Mouse (Mus musculus): Measurements from ENCODE around the gene Ptpra. TPM values are rescaled to one million over a fixed set of nuclear protein-coding genes. Genes with fewer than 3 reads are reported as not detected.

Ptpra gene
- total and polyA plus RNA-seq, 2 experiments from 2014 or later = 21.7 to 44.5 TPM

DNA sequence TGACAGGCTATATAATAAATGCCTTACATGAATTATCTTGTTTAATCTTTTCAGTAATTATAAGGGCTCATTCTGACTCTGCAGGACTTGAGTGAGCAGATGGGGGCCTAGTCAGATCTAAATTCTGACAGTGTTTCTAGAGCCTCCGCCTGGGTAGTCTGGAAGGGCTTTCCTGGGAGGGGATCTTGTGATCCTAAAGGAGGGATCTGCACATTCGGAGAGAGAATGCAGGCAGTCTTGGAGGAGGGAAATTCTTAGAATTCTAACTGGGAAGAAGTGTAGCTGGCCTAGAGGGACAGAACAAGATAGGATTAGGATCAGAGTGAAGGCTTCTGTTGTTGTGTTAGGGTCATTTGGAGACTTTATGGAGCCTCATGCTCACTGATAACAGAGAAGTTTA, 2.2 kb downstream of the Ptpra start:
- no peaks in the 10 kb centered on the region for H3K9me3 ChIP-seq (replicated peaks; ENCODE audit: control insufficient read depth, low read length)
- no peak overlapping the region for H3K4me3 ChIP-seq (ENCODE audit: low read depth, low read length)
- H3K4me2 ChIP-seq (ENCODE audit: low read depth, low read length) = no peak overlapping the region
- WGBS = 51% methylated on average over 2 of the region's 2 CpGs
- no peak overlapping the region for H3K27ac ChIP-seq (ENCODE audit: low read depth)
- no peak overlapping the region for H3K9ac ChIP-seq (replicated peaks; ENCODE audit: low read depth, low read length)
- H3K27me3 ChIP-seq (ENCODE audit: control insufficient read depth, insufficient read depth, low read length) = 0 out of 2 replicates have a peak, but pooled peaks cover 4% of the 10 kb centered on the region
- peaks cover 28% of the 10 kb centered on the region for H3K4me1 ChIP-seq (ENCODE audit: control insufficient read depth, insufficient read depth)
- ATAC-seq (ENCODE audit: insufficient read depth, low read depth) (no peak), DNase-seq (ENCODE audit: low spot score) (no peak)
- no peak for TF ChIP-seq EP300 (IDR thresholded peaks at IDR 0.05; ENCODE audit: low read depth)
- TF ChIP-seq CTCF (IDR thresholded peaks at IDR 0.05; ENCODE audit: low read depth) = no peak
- no peaks in the 10 kb centered on the region for H3K36me3 ChIP-seq (replicated peaks; ENCODE audit: control insufficient read depth, insufficient read depth, low read length)

DNA sequence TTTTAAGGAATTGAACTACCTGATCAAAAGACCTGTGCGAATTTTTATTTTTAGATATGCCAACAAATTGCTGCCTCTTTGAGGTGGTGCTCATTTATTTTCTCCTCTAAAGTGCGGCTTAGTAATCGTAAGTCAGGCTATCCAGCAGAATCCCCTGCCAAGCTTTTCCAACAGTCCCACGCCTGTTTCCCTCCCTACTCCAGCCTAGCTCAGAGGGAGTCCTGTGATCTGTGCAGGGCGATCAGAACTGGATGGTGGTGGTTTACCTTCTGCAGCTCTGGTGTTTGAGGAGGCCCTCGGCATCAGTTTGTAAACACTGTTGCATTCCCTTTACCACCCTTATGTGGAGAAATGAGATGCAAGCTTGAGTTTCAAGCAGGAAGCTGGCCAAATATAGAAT, 3.3 kb downstream of the Ptpra start:
- TF ChIP-seq CTCF (IDR thresholded peaks at IDR 0.05; ENCODE audit: low read depth) (no peak), EP300 (IDR thresholded peaks at IDR 0.05; ENCODE audit: low read depth) (no peak)
- H3K4me1 ChIP-seq (ENCODE audit: control insufficient read depth, insufficient read depth) = peaks cover 28% of the 10 kb centered on the region
- DNase-seq (ENCODE audit: low spot score) = no peak
- no peak overlapping the region for H3K27ac ChIP-seq (ENCODE audit: low read depth)
- H3K9me3 ChIP-seq (replicated peaks; ENCODE audit: control insufficient read depth, low read length) = no peaks in the 10 kb centered on the region
- no peak overlapping the region for H3K4me3 ChIP-seq (ENCODE audit: low read depth, low read length)
- no peak for ATAC-seq (ENCODE audit: insufficient read depth, low read depth)
- 47% methylated on average over 6 of the region's 6 CpGs for WGBS
- no peak overlapping the region for H3K9ac ChIP-seq (replicated peaks; ENCODE audit: low read depth, low read length)
- H3K27me3 ChIP-seq (ENCODE audit: control insufficient read depth, insufficient read depth, low read length) = 0 out of 2 replicates have a peak, but pooled peaks cover 4% of the 10 kb centered on the region
- no peaks in the 10 kb centered on the region for H3K36me3 ChIP-seq (replicated peaks; ENCODE audit: control insufficient read depth, insufficient read depth, low read length)
- peak overlapping the region; percentile 11; the same call in 1 of the 2 replicates for H3K4me2 ChIP-seq (ENCODE audit: low read depth, low read length)

- ATAC-seq (ENCODE audit: insufficient read depth, low read depth) = no peak
- 61% methylated on average over 6 of the region's 6 CpGs for WGBS
- H3K27me3 ChIP-seq (ENCODE audit: control insufficient read depth, insufficient read depth, low read length) = no peaks in the 10 kb centered on the region
Observed at GRCm38 (mm10) chr2:130454748-130455370, 4.8 kb downstream of the Ptpra start.

DNA sequence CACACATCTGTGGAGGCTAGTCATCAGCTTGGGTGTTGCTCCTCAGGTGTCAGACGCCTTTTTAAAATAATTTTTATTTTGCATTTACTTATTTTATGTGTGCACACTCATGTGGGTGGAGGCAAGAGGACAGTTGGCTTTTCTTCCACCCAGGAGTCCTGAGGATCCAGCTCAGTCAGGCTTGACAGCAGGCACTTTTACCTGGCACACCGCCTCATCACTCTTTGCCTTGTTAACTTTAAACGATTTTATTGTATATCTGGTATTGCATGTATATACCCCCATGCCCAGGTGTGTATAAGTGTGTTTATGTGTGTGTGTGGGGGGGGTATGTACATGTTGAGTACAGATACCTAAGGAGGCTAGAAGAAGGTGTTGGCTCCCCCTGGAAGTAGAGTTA, 7.8 kb downstream of the Ptpra start:
- TF ChIP-seq CTCF (IDR thresholded peaks at IDR 0.05; ENCODE audit: low read depth) (no peak), EP300 (IDR thresholded peaks at IDR 0.05; ENCODE audit: low read depth) (no peak)
- no peak overlapping the region for H3K4me2 ChIP-seq (ENCODE audit: low read depth, low read length)
- peaks cover 6% of the 10 kb centered on the region; the same call in 1 of the 2 replicates for H3K4me1 ChIP-seq (ENCODE audit: control insufficient read depth, insufficient read depth)
- 84% methylated on average over 3 of the region's 3 CpGs for WGBS
- no peaks in the 10 kb centered on the region for H3K27me3 ChIP-seq (ENCODE audit: control insufficient read depth, insufficient read depth, low read length)
- no peak overlapping the region for H3K9ac ChIP-seq (replicated peaks; ENCODE audit: low read depth, low read length)
- H3K36me3 ChIP-seq (replicated peaks; ENCODE audit: control insufficient read depth, insufficient read depth, low read length) = no peaks in the 10 kb centered on the region
- no peak for DNase-seq (ENCODE audit: low spot score)
- no peak for ATAC-seq (ENCODE audit: insufficient read depth, low read depth)
- no peak overlapping the region for H3K4me3 ChIP-seq (ENCODE audit: low read depth, low read length)
- no peaks in the 10 kb centered on the region for H3K9me3 ChIP-seq (replicated peaks; ENCODE audit: control insufficient read depth, low read length)
- no peak overlapping the region for H3K27ac ChIP-seq (ENCODE audit: low read depth)

More at GRCm38 (mm10) chr2:130454748-130455370, 4.8 kb downstream of the Ptpra start:
- no peaks in the 10 kb centered on the region for H3K36me3 ChIP-seq (replicated peaks; ENCODE audit: control insufficient read depth, insufficient read depth, low read length)
- H3K4me3 ChIP-seq (ENCODE audit: low read depth, low read length) = no peak overlapping the region
- H3K9ac ChIP-seq (replicated peaks; ENCODE audit: low read depth, low read length) = no peak overlapping the region
- no peak for DNase-seq (ENCODE audit: low spot score)
- no peak overlapping the region for H3K27ac ChIP-seq (ENCODE audit: low read depth)
- TF ChIP-seq CTCF (IDR thresholded peaks at IDR 0.05; ENCODE audit: low read depth) (no peak), EP300 (IDR thresholded peaks at IDR 0.05; ENCODE audit: low read depth) (no peak)
- no peak overlapping the region for H3K4me2 ChIP-seq (ENCODE audit: low read depth, low read length)
- H3K4me1 ChIP-seq (ENCODE audit: control insufficient read depth, insufficient read depth) = peaks cover 24% of the 10 kb centered on the region
- H3K9me3 ChIP-seq (replicated peaks; ENCODE audit: control insufficient read depth, low read length) = no peaks in the 10 kb centered on the region

DNA sequence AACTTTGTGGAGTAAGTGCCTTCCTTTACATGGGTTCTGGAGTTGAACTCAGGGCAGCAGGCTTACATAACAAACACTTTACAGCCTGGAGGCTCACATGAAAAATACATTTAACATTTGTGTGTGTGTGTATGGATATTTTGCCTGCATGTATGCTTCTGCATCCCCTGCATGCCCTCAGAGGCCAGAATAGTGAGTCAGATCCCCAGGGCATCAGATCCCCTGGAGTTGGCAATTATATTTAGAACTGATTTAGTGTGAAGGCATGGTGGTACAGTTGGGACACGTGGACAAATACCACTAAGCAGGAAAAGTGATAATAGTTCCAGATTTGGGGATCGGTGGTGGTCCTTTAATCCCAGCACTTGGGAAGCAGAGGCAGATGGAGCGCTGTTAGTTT, 9.5 kb downstream of the Ptpra start:
- Histone ChIP-seq H3K27ac (ENCODE audit: low read depth) (no peak overlapping the region), H3K9ac (replicated peaks; ENCODE audit: low read depth, low read length) (no peak overlapping the region), H3K4me2 (ENCODE audit: low read depth, low read length) (no peak overlapping the region), H3K9me3 (replicated peaks; ENCODE audit: control insufficient read depth, low read length) (no peaks in the 10 kb centered on the region), H3K4me1 (ENCODE audit: control insufficient read depth, insufficient read depth) (peaks cover 3% of the 10 kb centered on the region; the same call in 1 of the 2 replicates), H3K4me3 (ENCODE audit: low read depth, low read length) (no peak overlapping the region), H3K27me3 (ENCODE audit: control insufficient read depth, insufficient read depth, low read length) (no peaks in the 10 kb centered on the region), H3K36me3 (replicated peaks; ENCODE audit: control insufficient read depth, insufficient read depth, low read length) (0 out of 2 replicates have a peak, but pooled peaks cover 3% of the 10 kb centered on the region)
- ATAC-seq (ENCODE audit: insufficient read depth, low read depth) (no peak), DNase-seq (ENCODE audit: low spot score) (no peak)
- TF ChIP-seq EP300 (IDR thresholded peaks at IDR 0.05; ENCODE audit: low read depth) (no peak), CTCF (IDR thresholded peaks at IDR 0.05; ENCODE audit: low read depth) (no peak)
- 55% methylated on average over 3 of the region's 3 CpGs for WGBS
